Mouse (Mus musculus) forebrain, embryonic 11.5 days (tissue): Measurements from ENCODE around the gene Mki67. TPM values are rescaled to one million over a fixed set of nuclear protein-coding genes. Genes with fewer than 3 reads are reported as not detected.

ENCODE experiments used
- ATAC-seq: fragments of 200-750 bp; cut with Nextera tagmentation; replicated peaks from 2 replicates; pipeline ENCODE4 v1.8.0; 2017; ENCODE audit warnings: moderate TSS enrichment; ENCODE audit not compliant: low FRiP score
- DNase-seq: peaks from one replicate; pipeline ENCODE4 v3.0.0-alpha.2; 2017; ENCODE audit warnings: low spot score
- H3K27ac ChIP-seq: fragments of 300-500 bp; sonication (generic); 2 replicates; pipeline ENCODE4 v1.5.1; 2014; ENCODE audit warnings: low read depth, low read length
- H3K27me3 ChIP-seq: fragments of 300-500 bp; sonication (generic); 2 replicates; pipeline ENCODE4 v1.6.1; 2014; ENCODE audit warnings: mild to moderate bottlenecking, low read length, mixed read lengths; ENCODE audit not compliant: control insufficient read depth, insufficient read depth
- H3K36me3 ChIP-seq: fragments of 300-500 bp; sonication (generic); 2 replicates; pipeline ENCODE4 v1.6.1; 2014; ENCODE audit warnings: mild to moderate bottlenecking, low read length, moderate library complexity, mixed read lengths; ENCODE audit not compliant: control insufficient read depth, insufficient read depth
- H3K4me1 ChIP-seq: fragments of 300-500 bp; sonication (generic); replicated peaks from 2 replicates; pipeline ENCODE4 v1.6.1; 2014; ENCODE audit warnings: low read length, mixed read lengths; ENCODE audit not compliant: control insufficient read depth, insufficient read depth
- H3K4me2 ChIP-seq: fragments of 300-500 bp; sonication (generic); 2 replicates; pipeline ENCODE4 v1.6.1; 2014; ENCODE audit warnings: low read depth, mild to moderate bottlenecking, low read length, moderate library complexity, mixed read lengths; ENCODE audit not compliant: severe bottlenecking
- H3K4me3 ChIP-seq: fragments of 300-500 bp; sonication (generic); 2 replicates; pipeline ENCODE4 v1.5.1; 2014; ENCODE audit warnings: low read depth, low read length
- H3K9ac ChIP-seq: fragments of 300-500 bp; sonication (generic); 2 replicates; pipeline ENCODE4 v1.6.1; 2014; ENCODE audit warnings: low read length
- H3K9me3 ChIP-seq: fragments of 300-500 bp; sonication (generic); 2 replicates; pipeline ENCODE4 v1.6.1; 2016; ENCODE audit warnings: low read length, mixed read lengths; ENCODE audit not compliant: control insufficient read depth
- WGBS: fragments of 180-500 bp; shearing (Covaris S2); extraction: QIAGEN DNeasy Blood & Tissue Kit; methylation state at CpG from one replicate; pipeline ENCODE4 v1.1.7; 2014; 5-methylcytosine and 5-hydroxymethylcytosine counted together
- polyA plus RNA-seq: library from polyadenylated mRNA; unstranded; fragments of >200 nt; fragmentation: Nextera tagmentation; extraction: Ambion mirVana; gene quantifications from 2 replicates; pipeline ENCODE4 v1.2.1, GENCODE M21; 2014

Mki67 gene
- polyA plus RNA-seq = 66.7 and 76.5 TPM in 2 replicates

DNA sequence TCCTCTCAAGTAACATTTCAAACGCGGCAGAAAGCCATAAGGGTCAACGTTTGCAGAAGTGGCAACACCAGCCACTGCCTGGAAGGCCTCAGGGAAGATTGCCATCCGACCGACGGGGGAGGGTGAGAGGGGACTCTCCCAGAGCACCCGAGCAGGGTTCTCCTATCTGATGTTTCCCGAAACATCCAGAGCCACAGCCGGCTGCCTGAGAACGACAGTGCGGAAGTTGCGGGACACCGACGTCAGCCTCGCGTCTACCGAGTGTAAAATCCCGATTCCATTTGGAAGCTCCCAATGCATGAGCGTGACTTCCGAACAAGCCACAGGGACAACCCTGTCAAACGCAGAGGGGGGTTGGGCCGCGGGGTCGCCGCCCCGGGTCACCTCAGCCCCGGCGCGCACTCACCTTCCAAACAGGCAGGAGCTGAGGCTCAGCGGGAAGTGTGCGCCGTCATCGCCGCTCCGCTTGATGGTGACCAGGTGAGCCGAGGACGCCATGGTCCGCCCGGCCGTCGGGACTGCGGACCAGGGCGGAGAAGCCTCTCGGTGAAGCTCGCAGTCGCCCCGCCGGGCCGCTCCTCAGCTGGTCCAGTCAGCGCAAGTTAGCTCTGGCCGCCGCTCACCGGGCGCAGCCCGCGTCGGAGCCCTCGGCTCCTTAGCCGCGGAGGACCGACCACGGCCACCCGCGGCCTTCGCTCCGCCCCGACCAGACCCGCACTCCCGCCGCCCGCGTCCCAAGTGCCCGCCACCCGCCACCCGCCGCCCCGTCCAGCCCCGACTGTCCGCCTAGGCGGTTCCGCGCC is at the start of gene Mki67:
Mki67 (minus strand) TSS at position 720 of the 803 bp plus-strand sequence.
- WGBS = under 1% methylated on average over 69 of the region's 82 CpGs
- H3K36me3 ChIP-seq = no peaks in the 10 kb centered on the region
- no peaks in the 10 kb centered on the region for H3K27me3 ChIP-seq
- 0 out of 2 replicates have a peak, but pooled peaks cover 8% of the 10 kb centered on the region for H3K4me1 ChIP-seq
- peak within 1 kb of the TSS; percentile 98 for H3K9ac ChIP-seq
- peak within 1 kb of the TSS; percentile 74 for H3K4me2 ChIP-seq
- H3K4me3 ChIP-seq = peak within 1 kb of the TSS; percentile 94
- DNase-seq (peak; percentile 55), ATAC-seq (no peak; the same call in 1 of the 2 replicates)
- no peaks in the 10 kb centered on the region for H3K9me3 ChIP-seq
- peak within 1 kb of the TSS; percentile 62; the same call in 1 of the 2 replicates for H3K27ac ChIP-seq

DNA sequence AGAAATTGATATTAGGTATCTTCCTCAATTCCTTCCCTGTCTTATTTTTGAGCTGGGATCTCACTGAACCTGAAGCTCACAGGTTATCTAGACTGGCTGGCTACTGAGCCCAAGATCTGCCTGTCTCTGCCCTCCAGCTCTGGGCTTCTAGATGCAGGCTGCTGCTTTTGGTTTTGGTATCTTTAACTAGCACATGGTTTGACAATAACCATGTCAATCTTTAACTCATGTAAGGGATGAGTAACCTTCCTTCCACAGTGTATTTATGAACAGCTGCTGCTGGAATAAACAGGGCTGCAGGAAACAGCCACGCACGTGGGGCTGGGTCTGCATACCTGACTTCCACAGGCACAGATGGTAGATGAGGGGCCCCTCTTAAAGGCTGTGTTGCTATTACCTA is 47.1 kb upstream of the Mki67 start:
- Histone ChIP-seq H3K9ac (no peak overlapping the region), H3K27ac (no peak overlapping the region), H3K4me3 (no peak overlapping the region), H3K27me3 (no peaks in the 10 kb centered on the region), H3K36me3 (no peaks in the 10 kb centered on the region), H3K4me2 (no peak overlapping the region), H3K9me3 (no peaks in the 10 kb centered on the region), H3K4me1 (no peaks in the 10 kb centered on the region)
- 85% methylated on average over 2 of the region's 2 CpGs for WGBS
- DNase-seq (no peak), ATAC-seq (no peak)

DNA sequence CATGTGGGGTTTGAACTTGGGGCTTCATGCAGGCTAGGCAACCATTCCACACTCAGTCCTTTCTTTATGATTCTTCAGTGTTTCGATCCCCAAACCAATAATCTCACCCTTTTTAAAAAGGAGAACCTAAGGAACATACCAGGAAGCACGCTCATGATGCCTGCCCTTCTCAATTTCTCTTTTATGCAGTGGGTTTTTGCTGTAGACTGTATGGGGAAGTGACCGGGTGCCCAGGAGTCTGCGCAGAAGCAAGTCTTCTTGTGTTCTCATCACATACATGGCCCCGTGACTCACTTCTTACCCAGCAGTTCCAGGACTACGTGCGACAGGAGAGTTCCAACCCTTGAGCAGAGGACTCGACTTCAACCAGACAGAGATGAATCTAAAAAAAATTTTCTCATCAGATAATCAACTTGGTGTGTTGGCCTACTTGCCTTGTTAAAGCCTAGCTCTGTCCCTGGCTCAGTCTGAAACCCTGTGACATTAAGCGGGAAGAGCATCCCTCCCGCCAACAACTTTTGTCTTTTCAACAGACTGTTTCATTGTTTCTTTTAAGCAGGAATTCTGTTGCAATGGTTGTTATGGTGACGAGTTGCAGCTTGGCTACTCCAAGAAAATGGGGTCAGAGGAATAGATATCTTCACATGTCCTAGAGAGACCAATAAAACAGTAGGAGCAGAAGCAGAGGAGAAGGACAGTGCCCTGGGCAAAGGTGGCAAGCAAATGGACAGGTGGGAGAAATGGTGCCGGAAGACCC is 42.8 kb upstream of the Mki67 start:
- Histone ChIP-seq H3K36me3 (no peaks in the 10 kb centered on the region), H3K9ac (no peak overlapping the region), H3K4me2 (no peak overlapping the region), H3K27ac (no peak overlapping the region), H3K27me3 (no peaks in the 10 kb centered on the region), H3K4me3 (no peak overlapping the region), H3K4me1 (no peaks in the 10 kb centered on the region), H3K9me3 (no peaks in the 10 kb centered on the region)
- 78% methylated on average over 12 of the region's 12 CpGs for WGBS
- DNase-seq (no peak), ATAC-seq (no peak)

DNA sequence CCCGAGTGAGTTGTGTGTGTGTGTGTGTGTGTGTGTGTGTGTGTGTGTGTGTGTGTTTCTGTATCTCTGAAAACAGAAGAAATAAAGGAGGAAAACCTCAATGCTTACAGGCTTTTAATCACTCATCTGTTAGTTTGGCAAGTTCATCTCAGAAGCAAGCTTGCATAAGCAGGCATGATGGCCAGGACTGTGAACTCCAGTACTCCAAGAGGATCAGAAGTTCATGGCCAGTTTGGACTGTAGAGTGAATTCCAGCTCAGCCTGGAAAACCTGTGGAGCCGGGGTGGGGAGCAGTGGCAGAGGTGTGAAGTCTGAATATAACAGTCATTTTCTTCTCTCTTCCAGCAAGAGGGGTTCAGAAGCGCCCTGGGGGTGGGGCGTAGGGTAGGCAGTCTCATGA is 42.0 kb upstream of the Mki67 start:
- Histone ChIP-seq H3K27ac (no peak overlapping the region), H3K27me3 (no peaks in the 10 kb centered on the region), H3K9me3 (no peaks in the 10 kb centered on the region), H3K9ac (no peak overlapping the region), H3K4me2 (no peak overlapping the region), H3K4me1 (no peaks in the 10 kb centered on the region), H3K4me3 (no peak overlapping the region), H3K36me3 (no peaks in the 10 kb centered on the region)
- no peak for ATAC-seq
- DNase-seq = no peak
- WGBS = 81% methylated on average over 4 of the region's 4 CpGs

DNA sequence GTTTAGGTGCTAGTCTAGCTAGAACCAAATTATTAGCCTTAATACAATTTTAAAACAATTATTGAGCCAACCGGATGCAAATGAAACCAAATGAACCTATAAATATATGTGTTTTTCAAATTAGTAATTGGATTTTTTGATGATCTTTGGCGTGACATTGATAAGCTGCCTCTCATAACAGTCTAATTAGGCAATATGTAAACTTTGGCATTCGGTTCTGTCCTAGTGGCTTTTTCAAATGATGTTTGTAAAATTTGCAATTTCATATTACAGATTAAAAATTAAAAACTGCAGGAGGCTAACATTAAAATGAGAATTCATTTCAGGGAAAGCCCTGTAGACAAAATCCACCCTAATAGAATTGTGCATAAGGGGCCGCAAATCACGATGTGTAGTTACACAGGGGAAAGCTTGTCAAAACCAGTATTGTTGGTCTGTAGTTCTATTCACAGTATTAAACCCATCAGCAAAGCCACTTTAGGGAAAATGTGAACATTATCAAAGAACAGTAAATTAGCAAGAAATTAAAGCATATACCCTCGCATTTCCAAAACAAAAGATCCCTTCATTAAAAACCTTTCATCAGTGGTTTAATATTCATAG is 40.9 kb upstream of the Mki67 start:
- 80% methylated on average over 6 of the region's 6 CpGs for WGBS
- no peaks in the 10 kb centered on the region for H3K9me3 ChIP-seq
- H3K27ac ChIP-seq = no peak overlapping the region
- ATAC-seq (no peak), DNase-seq (no peak)
- H3K4me2 ChIP-seq = no peak overlapping the region
- H3K9ac ChIP-seq = no peak overlapping the region
- H3K4me1 ChIP-seq = no peaks in the 10 kb centered on the region
- H3K4me3 ChIP-seq = no peak overlapping the region
- H3K27me3 ChIP-seq = no peaks in the 10 kb centered on the region
- H3K36me3 ChIP-seq = no peaks in the 10 kb centered on the region

DNA sequence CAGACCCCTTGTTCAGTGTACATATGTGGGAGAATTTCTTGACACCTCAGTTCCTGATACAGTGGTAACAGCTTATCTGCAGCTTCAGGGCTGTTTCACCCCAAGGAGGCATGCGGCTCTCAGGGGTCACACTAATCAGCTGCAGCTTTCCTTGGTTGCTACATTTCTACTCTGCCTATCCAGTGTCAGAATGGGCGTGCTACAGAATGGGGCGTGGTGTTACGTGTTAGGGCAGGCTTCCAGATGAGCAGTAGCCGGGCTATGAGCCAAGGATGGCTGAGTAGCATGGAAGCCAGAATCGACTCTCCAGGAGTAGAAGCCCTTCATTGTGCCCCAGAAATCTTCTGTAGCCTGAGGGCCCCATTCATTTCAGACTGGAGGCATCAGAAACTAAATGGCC is 32.8 kb upstream of the Mki67 start:
- H3K4me3 ChIP-seq = no peak overlapping the region
- DNase-seq = no peak
- no peak for ATAC-seq
- no peak overlapping the region for H3K27ac ChIP-seq
- H3K9me3 ChIP-seq = no peaks in the 10 kb centered on the region
- H3K9ac ChIP-seq = no peak overlapping the region
- no peaks in the 10 kb centered on the region for H3K4me1 ChIP-seq
- H3K4me2 ChIP-seq = no peak overlapping the region
- H3K36me3 ChIP-seq = no peaks in the 10 kb centered on the region
- no peaks in the 10 kb centered on the region for H3K27me3 ChIP-seq
- WGBS = 80% methylated on average over 6 of the region's 6 CpGs

DNA sequence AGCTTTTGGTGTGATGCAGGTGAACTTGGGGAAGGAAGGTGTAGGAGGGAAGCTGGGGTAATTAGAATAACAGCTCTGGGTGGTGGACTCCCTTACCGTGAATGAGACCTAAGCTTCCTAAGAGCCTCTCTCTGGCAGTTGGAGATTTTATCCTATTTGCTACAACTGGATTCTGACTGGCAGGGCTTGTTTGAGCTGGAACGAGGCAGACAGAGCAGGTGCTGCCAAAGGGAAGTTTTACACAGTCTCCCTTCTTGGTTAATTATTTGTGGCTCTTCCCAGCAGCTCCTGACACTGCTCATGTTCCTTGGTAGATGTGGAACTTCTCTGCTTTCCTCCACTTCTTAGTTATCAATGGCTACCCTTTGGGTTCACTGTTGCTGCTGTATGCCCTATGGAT is 30.9 kb upstream of the Mki67 start:
- WGBS = 72% methylated on average over 2 of the region's 2 CpGs
- Histone ChIP-seq H3K4me1 (no peaks in the 10 kb centered on the region), H3K9me3 (no peaks in the 10 kb centered on the region), H3K4me2 (no peak overlapping the region), H3K27me3 (no peaks in the 10 kb centered on the region), H3K36me3 (no peaks in the 10 kb centered on the region), H3K27ac (no peak overlapping the region), H3K9ac (no peak overlapping the region), H3K4me3 (no peak overlapping the region)
- DNase-seq = no peak
- ATAC-seq = no peak

DNA sequence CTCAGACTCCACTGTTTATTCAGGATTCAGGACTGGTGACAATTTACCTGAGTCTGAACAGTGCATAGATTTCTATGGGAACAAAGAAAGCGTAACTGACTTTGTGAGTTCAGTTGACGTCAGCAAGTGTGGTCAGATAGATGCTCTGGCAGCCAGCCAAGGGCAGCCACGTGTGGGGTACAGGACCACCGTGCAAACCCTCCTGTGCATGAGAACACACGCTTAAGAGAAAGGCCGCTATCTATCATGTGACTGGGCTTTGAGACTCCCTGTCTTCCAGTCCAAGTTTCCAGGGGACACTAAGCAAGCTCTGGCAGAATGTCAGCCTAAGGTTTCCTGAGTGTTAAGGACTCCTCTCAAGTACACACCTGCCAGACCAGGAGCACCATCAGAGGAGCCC is 30.4 kb upstream of the Mki67 start:
- H3K9me3 ChIP-seq = no peaks in the 10 kb centered on the region
- no peak overlapping the region for H3K9ac ChIP-seq
- ATAC-seq = no peak
- H3K27me3 ChIP-seq = no peaks in the 10 kb centered on the region
- H3K27ac ChIP-seq = no peak overlapping the region
- H3K4me2 ChIP-seq = no peak overlapping the region
- DNase-seq = no peak
- H3K36me3 ChIP-seq = no peaks in the 10 kb centered on the region
- H3K4me1 ChIP-seq = no peaks in the 10 kb centered on the region
- 79% methylated on average over 6 of the region's 6 CpGs for WGBS
- H3K4me3 ChIP-seq = no peak overlapping the region
